Mouse (Mus musculus) liver, adult 2 months (tissue): ENCODE measurements at regions not wholly inside any gene's neighbourhood (a gene's known extent, or its start where the extent isn't known, plus 50 kb on each side); places are given as distances from the start of the nearest gene placed in this dataset.

Experiments used
- CTCF ChIP-seq: fragments of 200-500 bp; IDR thresholded peaks from 2 replicates; pipeline ENCODE4 v1.5.1; 2011; ENCODE audit warnings: low read depth, low read length, control low read depth
- POLR2A ChIP-seq: fragments of 200-500 bp; IDR thresholded peaks from 2 replicates; pipeline ENCODE4 v1.6.1; 2011; ENCODE audit warnings: low read length, control low read depth; ENCODE audit not compliant: insufficient read depth; ENCODE audit errors: extremely low read depth

- TF ChIP-seq POLR2A = no peak
- 0 out of 2 replicates have a peak, but pooled peaks have one; percentile 17 for TF ChIP-seq CTCF
Measured at GRCm38 (mm10) chr2:30695041-30695440, 100.2 kb downstream of the Cstad start.
